Mouse (Mus musculus): ENCODE data around the gene Rhot1.
"Not testable (repeated sequence)": the region's sequence is repeated elsewhere in the genome, so short reads cannot be mapped to it uniquely, and the experiment has no call there.

The Rhot1 gene

DNA sequence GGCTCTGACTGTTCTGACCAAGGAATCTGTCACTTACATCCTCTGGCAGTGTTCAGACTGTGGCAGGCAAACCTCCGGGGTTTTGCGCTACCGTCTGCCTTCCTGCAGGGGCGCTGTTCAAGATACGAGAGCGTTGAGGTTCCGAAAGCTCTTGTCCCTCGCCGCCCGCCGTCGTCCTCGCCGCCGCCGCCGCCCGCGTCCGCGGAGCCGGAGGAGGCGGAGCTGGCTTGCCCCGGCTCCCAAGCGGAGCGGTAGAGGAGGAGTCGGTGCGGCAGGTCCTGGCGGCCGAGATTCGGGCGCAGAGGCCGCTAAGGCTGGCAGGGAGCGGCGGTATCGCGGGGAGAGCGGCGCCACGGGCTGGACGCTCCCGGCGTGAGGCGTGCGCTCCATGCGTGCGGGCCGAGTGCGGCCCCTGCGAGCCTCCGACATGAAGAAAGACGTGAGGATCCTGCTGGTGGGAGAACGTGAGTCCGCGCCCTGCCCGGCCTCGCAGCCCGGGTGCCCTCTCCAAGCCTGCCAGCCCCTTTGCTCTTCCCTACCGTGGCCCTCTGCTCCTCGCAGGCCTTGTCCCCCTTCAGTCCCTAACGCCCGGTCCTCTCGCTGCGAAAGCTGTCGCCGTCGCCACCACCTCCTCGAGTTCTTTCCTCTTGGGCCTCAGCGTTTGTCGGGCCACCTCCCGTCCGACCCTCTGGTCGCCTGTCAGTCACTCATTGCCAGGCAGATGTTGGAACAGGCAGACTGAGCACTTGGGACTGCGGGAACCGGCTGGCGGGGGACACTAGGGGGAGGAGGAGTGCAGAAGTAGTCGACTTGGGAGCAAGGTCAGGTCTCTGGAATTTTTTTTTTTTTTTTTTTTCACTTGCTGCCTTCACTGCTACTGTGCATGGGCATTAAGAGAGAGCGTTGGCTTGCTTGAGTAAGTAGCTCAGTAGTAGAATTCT is at the start of gene Rhot1:
Gene Rhot1 (plus strand): TSS at position 160 of the 941 bp plus-strand sequence.
- DNase-seq (ENCODE audit: low read depth in 2 of 2, low spot score in 2 of 2): peak; percentile 95

DNA sequence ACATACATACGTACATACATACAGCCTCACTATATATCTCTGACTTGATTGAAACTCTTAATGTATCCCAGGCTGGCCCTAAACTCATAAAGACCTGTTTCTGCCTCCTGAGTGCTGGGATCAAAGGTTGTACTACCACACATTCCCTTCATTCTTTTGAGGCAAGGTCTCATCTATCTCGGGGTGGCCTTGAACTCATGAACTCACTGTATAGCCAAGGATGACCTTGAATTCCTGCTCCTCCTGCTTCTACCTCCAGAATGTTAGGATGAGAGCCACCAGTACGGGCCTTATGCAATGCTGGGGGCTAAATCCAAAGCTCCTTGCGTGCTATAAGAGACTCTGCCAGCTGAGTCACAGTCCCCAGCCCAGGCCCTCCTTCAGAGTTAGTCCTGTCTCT is 47.8 kb upstream of the Rhot1 start:
- no peak for DNase-seq (ENCODE audit: low read depth in 2 of 2, low spot score in 2 of 2)

DNA sequence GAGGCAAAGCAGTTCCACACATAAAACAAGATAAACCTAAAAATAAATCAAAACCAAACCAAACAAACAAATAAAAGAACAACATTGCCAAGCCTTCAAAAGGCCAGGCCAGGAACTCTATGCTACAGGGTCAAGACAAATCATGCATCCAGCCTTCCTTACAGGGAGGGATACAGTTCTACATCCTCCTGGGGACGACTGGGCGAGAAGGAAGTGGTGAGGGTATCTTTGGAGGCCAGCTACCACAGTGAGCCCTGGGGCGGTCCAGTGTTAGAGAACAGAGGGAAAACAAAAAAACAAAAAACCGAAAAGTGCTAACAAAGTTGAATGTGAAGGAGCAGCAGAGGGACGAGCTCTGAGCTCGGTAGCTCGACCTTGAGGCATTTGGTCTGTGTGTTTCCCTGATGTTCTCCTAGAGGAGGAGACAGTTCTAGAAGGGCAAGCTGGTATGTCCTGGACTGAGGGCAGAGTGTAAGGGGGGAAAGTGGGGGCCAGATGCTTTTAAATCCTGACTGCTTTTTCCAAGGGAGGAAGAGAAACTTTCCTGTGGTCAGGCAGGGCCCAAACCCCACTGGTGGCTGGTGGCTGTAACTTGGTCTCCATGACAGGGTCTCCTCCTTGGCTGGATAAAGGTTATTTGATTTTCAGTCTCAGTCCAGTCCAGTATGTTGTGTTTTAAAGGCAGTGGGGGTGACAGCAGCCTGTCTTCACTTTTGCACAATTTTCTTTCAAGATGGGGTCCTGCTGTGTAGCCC is 45.3 kb upstream of the Rhot1 start:
- DNase-seq (ENCODE audit: low read depth in 2 of 2, low spot score in 2 of 2): no peak

DNA sequence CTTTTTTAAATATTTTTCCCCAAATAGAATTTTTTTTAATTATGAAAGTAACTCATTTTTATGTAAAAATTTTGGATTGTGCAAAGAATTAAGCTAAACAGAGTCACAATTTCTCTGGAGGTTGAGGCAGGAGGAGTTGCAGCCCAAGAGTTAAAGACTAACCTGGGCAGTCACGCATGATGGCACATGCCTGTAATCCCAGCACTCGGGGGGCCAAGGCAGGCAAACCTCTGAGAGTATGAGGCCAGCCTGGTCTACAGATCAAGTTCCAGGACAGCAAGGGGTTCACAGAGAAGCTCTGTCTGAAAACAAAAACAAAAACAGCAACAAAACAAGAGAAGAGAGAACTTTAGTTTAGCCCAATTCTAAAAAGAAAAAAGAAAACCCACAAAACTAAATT is 44.6 kb upstream of the Rhot1 start:
- DNase-seq (ENCODE audit: low read depth in 2 of 2, low spot score in 2 of 2): no peak

DNA sequence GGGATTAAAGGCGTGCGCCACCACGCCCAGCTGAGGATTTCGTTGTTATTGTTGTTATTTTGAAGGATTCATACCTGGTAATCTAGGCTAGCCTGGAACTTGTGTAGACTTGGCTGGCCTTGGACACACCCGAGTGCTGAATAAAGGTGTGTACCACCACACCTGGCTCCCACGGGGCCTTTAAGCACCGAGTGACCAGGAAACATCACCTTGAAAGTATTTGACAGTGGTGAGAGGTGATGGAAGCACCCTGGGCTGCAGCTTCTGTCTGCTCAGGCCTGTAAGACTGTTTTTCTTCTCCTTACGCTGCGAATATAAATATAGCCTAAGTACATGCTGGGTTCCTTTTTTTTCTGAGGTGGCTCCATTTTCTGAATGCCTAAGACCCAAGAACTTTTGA is 40.7 kb upstream of the Rhot1 start:
- DNase-seq (ENCODE audit: low read depth in 2 of 2, low spot score in 2 of 2): no peak

DNA sequence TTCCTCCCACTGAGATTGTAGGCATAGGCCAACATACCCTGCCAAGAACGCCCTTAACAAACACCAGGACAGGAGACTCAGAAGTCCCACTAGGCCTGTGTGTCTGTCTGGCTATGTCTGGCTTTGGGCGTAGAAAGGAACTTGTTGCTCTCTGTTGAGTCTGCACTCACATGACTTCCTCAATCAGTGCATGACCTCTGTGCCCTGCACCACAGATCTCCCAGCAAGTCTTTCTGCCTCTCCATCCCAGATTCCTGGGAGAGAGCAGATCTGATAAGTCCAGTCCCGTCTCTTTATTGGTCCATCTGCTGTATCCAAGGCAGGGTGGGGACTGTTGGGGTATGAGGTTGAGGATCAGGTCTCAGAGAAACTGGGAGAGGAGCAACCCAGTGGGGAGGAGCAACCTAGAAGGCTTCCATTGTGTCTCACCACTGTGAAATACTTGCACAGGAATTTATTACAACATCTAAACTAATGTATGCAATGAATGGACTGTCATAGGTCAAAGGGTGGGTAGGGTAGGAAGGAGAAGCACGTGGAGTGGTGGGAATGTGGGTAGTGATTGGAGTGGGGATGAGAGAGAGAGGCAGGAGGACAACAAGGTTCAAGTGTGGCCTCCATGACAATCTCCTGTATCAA is 40.1 kb upstream of the Rhot1 start:
- DNase-seq (ENCODE audit: low read depth in 2 of 2, low spot score in 2 of 2): no peak

DNA sequence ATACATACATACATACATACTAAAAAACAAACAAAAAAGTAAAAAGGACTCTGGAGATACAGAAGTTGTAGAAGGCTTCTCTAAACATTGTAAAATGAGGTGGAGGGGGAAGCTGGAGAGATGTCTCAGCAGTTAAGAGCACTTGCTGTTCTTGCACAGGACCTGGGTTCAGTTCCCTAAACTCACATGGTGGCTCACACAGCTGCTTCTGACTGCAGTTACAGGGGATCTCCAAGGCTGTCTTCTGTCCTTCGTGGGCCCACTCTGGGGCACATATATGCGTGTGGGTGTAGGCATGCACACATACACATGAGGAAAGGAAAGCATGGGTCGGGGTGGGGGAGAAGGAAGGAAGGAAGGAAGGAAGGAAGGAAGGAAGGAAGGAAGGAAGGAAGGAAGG is 39.2 kb upstream of the Rhot1 start:
- DNase-seq (ENCODE audit: low read depth in 2 of 2, low spot score in 2 of 2): no peak

DNA sequence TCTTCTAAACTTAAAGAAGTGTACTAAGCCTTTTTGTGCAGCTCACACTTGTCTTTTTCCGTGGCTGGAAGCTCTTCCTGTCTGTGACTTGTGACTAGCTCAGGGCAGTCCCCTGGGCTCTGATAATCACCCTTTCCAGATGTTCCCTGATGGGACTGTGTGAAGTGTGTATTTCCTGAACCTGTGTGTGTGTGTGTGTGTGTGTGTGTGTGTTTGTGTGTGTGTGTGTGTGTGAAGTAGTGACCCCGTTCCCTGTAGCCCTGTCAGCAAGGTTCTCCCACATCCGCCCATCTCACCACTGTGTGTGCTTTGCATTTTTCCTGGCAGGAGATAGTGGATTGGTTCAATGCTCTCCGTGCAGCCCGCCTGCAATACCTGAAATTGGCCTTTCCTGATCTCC is 38.5 kb upstream of the Rhot1 start:
- DNase-seq (ENCODE audit: low read depth in 2 of 2, low spot score in 2 of 2): no peak

DNA sequence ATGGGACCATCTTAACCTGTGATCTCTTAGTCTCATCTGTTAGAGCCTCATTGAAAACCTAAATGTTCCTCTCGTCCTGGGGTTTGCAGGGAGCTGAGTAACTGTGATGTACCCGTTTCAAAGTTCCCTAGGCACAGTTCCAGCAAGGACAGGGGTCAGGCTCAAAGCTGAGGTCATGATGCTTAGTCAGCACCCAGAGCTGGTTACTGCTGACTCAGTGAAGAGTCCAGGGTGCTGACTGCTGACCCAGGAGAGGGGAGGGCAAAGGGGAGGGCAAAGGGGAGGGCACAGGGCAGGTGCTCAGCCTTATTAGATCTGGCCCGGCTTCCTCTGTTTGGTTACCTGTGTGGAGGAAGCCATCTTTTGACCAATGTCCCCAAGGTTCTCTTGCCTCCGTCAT is 36.9 kb upstream of the Rhot1 start:
- no peak for DNase-seq (ENCODE audit: low read depth in 2 of 2, low spot score in 2 of 2)

DNA sequence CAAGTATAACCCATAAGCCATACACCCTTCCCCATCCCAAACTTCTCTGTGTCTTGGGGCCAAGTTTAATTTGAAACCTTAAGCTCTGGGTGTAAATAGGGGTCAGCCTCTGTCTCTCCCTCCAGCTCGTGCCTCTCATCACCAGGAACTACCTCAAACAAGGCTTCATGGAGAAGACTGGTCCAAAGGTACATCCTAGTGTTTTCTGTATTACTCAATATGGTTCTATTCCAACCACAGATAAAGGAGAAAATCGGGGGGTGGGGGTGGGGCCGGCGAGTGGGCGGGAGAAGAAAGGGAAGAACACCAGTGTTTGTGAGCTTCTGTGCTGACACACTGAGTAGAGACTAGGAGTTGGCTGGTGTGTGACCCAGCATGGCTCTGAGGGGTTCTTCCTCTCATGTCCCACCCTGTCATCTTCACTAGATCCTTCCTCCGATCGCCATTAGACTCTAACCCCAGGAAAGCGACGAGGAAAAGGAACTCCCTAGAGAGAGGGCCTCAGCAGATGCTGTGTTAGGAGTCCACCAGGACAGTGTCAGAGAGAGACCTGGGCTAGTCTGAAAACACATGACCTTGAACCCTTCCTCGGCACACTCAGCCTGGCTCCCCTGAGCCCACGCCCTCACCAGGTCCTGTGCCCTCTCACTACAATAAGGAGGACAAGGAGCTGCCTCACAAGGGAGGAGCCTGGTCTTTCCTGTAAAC is 34.7 kb upstream of the Rhot1 start:
- no peak for DNase-seq (ENCODE audit: low read depth in 2 of 2, low spot score in 2 of 2)

DNA sequence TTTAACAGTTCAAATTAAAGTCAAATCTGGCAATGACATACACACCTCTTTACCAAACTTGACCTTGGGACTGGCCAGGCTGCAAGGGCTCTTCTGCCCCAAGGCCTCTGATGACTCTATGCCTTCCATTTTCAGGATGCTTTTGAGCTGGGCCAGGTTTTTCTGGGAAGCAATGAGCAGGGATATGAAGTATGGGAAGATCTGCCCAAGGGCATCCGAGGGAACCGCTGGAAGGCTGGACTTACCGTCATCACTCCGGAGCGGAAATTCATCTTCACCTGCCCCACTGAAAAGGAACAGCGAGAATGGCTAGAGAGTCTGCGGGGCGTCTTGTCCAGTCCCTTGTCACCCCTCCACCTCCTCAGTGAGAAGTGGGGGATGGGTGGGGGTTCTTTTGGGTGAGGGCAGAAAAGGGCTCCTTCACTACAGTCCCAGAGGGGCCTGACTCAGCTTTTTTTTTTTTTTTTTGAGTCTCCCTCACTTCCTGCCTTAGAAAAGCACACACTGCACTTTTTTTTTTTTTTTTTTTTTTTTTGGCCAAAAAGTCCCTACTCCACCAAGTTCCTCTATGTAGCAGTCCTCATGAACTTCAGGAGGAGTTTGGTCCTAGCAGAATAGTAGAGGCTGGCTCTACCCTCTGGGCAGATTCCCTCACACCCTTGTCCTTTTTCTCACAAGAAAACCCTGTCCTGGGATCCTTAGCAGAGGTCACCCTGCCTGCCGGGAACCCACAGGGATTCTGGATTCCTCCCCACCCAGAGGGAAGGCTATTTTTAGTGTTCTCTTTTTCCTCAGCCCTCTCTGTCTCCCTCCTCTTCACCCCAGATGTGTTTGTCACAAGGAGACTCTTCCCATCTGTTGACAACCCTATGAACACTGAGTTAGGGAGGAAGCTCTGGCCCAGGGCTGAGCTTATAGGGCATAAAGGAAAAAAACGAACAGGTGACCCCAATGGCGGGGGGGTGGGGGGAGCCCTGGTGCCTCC is 31.6 kb upstream of the Rhot1 start:
- DNase-seq (ENCODE audit: low read depth in 2 of 2, low spot score in 2 of 2): no peak

DNA sequence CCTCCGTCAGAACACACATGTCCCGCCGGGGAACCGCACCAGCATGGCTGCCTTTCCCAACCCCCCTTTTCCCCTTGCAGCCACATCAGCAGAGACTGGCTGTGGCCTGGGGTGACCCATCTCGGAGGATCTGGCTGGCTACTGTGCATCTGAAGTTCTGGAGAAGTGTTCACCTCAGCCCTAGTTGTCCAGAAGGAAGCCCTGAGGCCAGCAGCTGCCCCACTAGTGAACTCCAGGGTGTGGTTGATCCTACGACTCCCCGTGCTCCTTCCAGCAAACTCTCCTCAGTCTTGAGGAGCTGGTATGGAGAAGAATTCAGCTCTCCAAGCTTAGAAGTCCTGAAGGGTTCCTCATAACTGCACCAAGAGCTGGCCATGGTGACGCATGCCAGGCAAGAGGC is 30.5 kb upstream of the Rhot1 start:
- DNase-seq (ENCODE audit: low read depth in 2 of 2, low spot score in 2 of 2): no peak

DNA sequence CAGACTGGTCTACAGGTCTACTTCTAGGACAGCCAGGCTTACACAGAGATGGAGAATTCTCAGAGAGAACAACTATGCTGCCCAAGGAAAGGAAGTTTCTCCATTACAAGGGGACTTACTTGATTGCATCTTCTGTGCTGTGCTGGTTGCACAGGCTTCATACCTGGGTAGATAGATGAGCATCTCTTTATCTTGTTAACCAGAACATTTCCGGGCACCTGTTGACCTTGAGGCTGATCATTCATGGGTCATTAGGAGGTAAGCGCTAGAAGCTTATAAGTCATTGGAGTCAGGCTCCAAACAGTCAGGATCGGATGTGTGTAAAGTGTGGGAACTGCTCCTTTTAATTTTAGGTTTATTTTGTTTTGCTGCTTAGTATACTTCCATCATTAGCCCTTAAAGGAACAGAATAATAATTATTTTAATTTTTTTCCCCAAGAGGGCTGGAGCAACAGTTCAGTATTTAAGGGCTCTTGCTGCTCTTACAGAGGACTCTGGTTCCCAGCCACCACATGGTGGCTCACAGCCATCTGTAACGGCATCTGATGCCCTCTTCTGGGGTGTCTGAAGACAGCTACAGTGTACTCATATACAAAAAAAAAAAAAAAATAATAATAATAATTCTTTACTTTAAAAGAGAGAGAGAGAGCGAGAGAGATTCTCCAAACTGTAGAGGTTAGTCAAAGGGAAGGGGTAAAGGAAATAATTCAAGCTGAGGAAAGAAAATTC is 27.6 kb upstream of the Rhot1 start:
- no peak for DNase-seq (ENCODE audit: low read depth in 2 of 2, low spot score in 2 of 2)

DNA sequence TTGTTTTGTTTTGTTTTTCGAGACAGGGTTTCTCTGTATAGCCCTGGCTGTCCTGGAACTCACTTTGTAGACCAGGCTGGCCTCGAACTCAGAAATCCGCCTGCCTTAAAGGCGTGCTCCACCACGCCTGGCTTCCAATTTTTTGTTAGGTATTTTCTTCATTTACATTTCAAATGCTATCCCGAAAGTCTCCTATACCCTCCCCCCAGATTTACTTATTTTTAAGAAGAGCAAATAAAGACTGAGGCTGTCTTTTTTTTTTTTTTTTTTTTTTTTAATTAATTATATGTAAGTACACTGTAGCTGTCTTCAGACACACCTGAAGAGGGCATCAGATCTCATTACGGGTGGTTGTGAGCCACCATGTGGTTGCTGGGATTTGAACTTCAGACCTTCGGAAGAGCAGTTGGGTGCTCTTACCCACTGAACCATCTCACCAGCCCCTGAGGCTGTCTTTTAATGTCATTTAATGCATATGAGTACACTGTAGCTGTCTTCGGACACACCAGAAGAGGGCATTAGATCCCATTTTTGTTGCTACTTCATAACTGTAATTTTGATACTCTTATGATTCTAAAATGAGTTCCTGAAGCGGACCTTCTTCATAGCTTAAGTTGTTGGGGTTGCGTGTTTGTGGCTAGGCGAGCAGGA is 25.6 kb upstream of the Rhot1 start:
- DNase-seq (ENCODE audit: low read depth in 2 of 2, low spot score in 2 of 2): not testable (repeated sequence)

DNA sequence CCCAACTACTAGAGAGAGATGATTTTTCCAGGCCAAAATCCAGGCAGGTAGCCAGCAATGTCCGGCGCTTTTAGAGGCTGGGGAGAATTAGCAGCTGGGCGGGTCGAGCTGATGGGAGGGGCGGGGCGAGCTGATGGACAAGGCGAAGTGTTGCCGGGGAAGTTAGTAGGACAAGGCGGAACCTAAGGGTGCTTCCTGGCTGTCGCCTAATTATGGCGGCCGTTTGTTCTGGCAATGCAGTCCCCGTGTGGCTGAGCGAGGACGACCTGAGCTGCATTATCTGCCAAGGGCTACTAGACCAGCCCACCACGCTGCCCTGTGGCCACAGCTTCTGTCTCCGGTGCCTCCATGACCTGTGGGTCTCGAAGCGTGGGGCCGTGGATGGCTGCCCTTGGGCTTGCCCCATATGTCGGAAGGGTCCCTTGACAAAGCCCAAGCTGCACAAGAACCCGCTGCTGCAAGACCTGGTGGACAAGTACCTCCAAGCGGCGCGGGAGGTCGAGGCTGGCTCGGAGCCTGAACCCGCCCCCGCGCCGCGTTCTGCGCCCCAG is 25.0 kb upstream of the Rhot1 start, which contains the start of gene Rnf135:
Gene Rnf135 (plus strand): TSS at position 147 of the 551 bp plus-strand sequence.
- DNase-seq (ENCODE audit: low read depth in 2 of 2, low spot score in 2 of 2): peak; percentile 18 to 41

DNA sequence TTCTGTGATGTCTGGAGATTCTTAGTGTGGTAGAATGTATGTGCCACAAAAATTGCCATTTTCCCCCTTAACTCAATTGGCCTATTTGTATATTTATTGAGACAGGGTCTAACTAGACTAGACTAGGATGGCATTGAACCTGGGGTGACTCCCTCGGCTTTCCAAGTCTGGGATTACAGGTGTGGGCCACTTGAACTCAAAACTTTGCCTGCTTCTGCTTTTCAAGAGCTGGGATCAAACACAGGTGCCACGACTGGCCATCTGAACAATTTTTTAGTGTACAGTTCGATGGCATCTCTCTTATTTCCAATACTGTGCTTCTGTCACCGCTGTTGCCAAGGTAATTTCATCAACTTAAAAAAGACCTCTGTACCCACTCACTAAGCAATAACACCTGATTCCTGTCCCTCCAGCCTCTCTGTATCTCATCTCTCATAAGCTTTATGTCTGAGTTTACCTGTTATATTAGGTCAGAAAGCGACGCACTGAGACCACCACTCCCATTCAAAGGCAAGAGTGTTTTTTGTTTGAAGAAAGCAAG is 24.2 kb upstream of the Rhot1 start:
- DNase-seq (ENCODE audit: low read depth in 2 of 2, low spot score in 2 of 2): no peak

DNA sequence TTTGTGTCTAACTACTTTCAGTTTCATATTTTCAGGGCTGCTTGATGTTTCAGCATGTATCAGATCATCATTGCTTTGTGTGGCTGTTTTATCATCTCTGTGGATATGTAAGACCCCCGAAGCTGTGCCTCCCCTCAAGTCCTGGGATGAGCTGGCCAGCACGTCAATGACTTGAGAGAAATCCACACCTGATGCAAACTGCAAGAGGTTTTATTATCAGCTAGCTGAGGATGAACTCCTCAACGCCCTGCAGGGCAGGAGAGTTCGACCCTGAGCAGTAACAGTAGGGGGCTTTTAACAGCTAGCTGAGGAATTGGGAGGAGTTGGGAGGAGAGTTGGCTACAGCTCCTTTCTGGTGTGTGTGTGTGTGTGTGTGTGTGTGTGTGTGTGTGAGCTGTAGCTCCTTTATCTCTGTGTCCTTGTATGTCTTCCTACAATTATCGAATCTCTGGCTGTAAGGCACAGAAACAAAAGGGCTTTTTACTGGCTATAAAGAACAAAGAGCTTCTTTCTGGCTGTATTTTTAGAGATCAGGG is 23.3 kb upstream of the Rhot1 start:
- DNase-seq (ENCODE audit: low read depth in 2 of 2, low spot score in 2 of 2): not testable (repeated sequence)

DNA sequence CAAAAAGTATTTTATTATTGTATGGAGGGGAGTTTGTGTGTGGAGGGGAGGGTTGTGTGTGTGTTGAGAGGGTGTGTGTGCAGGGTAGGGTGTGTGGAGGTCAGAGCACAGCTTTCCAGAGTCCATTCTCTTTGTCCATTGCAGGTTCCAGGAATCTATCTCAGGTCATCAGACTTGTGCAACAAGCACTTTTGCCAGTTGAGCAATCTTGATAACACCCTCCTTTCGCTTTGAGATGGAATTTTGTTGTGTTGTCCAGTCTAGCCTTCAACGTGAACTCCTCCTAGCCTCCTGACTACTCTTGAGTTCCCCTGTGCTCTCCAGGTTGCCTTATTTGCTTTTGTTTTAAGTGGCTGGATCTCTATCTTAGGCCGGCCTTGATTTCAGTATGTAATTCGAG is 18.5 kb upstream of the Rhot1 start:
- DNase-seq (ENCODE audit: low read depth in 2 of 2, low spot score in 2 of 2): no peak
